Mouse (Mus musculus): Measurements from ENCODE around the gene Fgfrl1. TPM values are rescaled to one million over a fixed set of nuclear protein-coding genes. Genes with fewer than 3 reads are reported as not detected.
A peak's percentile ranks its signal among the peaks of the same experiment; 100 is the strongest.

The Fgfrl1 gene
- polyA plus RNA-seq, 1 experiment from 2014 or later: 14.9 TPM

- Histone ChIP-seq H3K27me3 (replicated peaks; ENCODE audit: control insufficient read depth, insufficient read depth, low read length) (no peaks in the 10 kb centered on the region), H3K27ac (ENCODE audit: low read depth, low read length) (peak overlapping the region; percentile 54), H3K4me3 (ENCODE audit: low read depth, low read length) (peak overlapping the region; percentile 96), H3K9me3 (ENCODE audit: control insufficient read depth) (no peaks in the 10 kb centered on the region), H3K9ac (ENCODE audit: low read depth, low read length) (peak overlapping the region; percentile 83), H3K4me1 (replicated peaks; ENCODE audit: control insufficient read depth, insufficient read depth, low read length) (peaks cover 4% of the 10 kb centered on the region; the same call in 1 of the 2 replicates), H3K4me2 (replicated peaks; ENCODE audit: low read depth) (peak overlapping the region; percentile 96), H3K36me3 (ENCODE audit: control insufficient read depth, insufficient read depth) (no peaks in the 10 kb centered on the region)
- 2% methylated on average over 20 of the region's 43 CpGs for WGBS
- TF ChIP-seq CTCF (IDR thresholded peaks at IDR 0.05; ENCODE audit: low read depth): no peak
- ATAC-seq: peak; percentile 91
Measured at GRCm38 (mm10) chr5:108693872-108694288, 1.7 kb downstream of the Fgfrl1 start.

GRCm38 (mm10) chr5:108694352-108695261 is 2.4 kb downstream of the Fgfrl1 start:
- peak overlapping the region; percentile 96 for H3K4me2 ChIP-seq (replicated peaks; ENCODE audit: low read depth)
- no peak for TF ChIP-seq CTCF (IDR thresholded peaks at IDR 0.05; ENCODE audit: low read depth)
- H3K9me3 ChIP-seq (ENCODE audit: control insufficient read depth): no peaks in the 10 kb centered on the region
- peak overlapping the region; percentile 54 for H3K27ac ChIP-seq (ENCODE audit: low read depth, low read length)
- WGBS: under 1% methylated on average over 81 of the region's 99 CpGs
- H3K27me3 ChIP-seq (replicated peaks; ENCODE audit: control insufficient read depth, insufficient read depth, low read length): no peaks in the 10 kb centered on the region
- H3K4me3 ChIP-seq (ENCODE audit: low read depth, low read length): peak overlapping the region; percentile 96
- peaks cover 4% of the 10 kb centered on the region; the same call in 1 of the 2 replicates for H3K4me1 ChIP-seq (replicated peaks; ENCODE audit: control insufficient read depth, insufficient read depth, low read length)
- no peaks in the 10 kb centered on the region for H3K36me3 ChIP-seq (ENCODE audit: control insufficient read depth, insufficient read depth)
- peak overlapping the region; percentile 83 for H3K9ac ChIP-seq (ENCODE audit: low read depth, low read length)
- peak; percentile 46 for ATAC-seq

GRCm38 (mm10) chr5:108695861-108696260 is 3.7 kb downstream of the Fgfrl1 start:
- H3K4me1 ChIP-seq (replicated peaks; ENCODE audit: control insufficient read depth, insufficient read depth, low read length): peaks cover 9% of the 10 kb centered on the region
- H3K9me3 ChIP-seq (ENCODE audit: control insufficient read depth): no peaks in the 10 kb centered on the region
- no peak for TF ChIP-seq CTCF (IDR thresholded peaks at IDR 0.05; ENCODE audit: low read depth)
- H3K36me3 ChIP-seq (ENCODE audit: control insufficient read depth, insufficient read depth): no peaks in the 10 kb centered on the region
- H3K27ac ChIP-seq (ENCODE audit: low read depth, low read length): no peak overlapping the region
- ATAC-seq: no peak
- H3K9ac ChIP-seq (ENCODE audit: low read depth, low read length): no peak overlapping the region
- 93% methylated on average over 11 of the region's 12 CpGs for WGBS
- no peaks in the 10 kb centered on the region for H3K27me3 ChIP-seq (replicated peaks; ENCODE audit: control insufficient read depth, insufficient read depth, low read length)
- no peak overlapping the region for H3K4me3 ChIP-seq (ENCODE audit: low read depth, low read length)
- H3K4me2 ChIP-seq (replicated peaks; ENCODE audit: low read depth): peak overlapping the region; percentile 96; the same call in 1 of the 2 replicates

GRCm38 (mm10) chr5:108696542-108696941 is 4.4 kb downstream of the Fgfrl1 start:
- H3K4me1 ChIP-seq (replicated peaks; ENCODE audit: control insufficient read depth, insufficient read depth, low read length): peaks cover 9% of the 10 kb centered on the region
- H3K4me2 ChIP-seq (replicated peaks; ENCODE audit: low read depth): no peak overlapping the region
- 75% methylated on average over 3 of the region's 3 CpGs for WGBS

GRCm38 (mm10) chr5:108697341-108697753 is 5.2 kb downstream of the Fgfrl1 start:
- no peak overlapping the region for H3K9ac ChIP-seq (ENCODE audit: low read depth, low read length)
- no peak overlapping the region for H3K4me3 ChIP-seq (ENCODE audit: low read depth, low read length)
- H3K27me3 ChIP-seq (replicated peaks; ENCODE audit: control insufficient read depth, insufficient read depth, low read length): no peaks in the 10 kb centered on the region
- H3K27ac ChIP-seq (ENCODE audit: low read depth, low read length): no peak overlapping the region
- TF ChIP-seq CTCF (IDR thresholded peaks at IDR 0.05; ENCODE audit: low read depth): no peak
- peaks cover 4% of the 10 kb centered on the region; the same call in 1 of the 2 replicates for H3K4me1 ChIP-seq (replicated peaks; ENCODE audit: control insufficient read depth, insufficient read depth, low read length)
- no peak for ATAC-seq
- no peaks in the 10 kb centered on the region for H3K9me3 ChIP-seq (ENCODE audit: control insufficient read depth)
- H3K4me2 ChIP-seq (replicated peaks; ENCODE audit: low read depth): no peak overlapping the region
- H3K36me3 ChIP-seq (ENCODE audit: control insufficient read depth, insufficient read depth): no peaks in the 10 kb centered on the region
- 39% methylated on average over 4 of the region's 4 CpGs for WGBS

More at GRCm38 (mm10) chr5:108696542-108696941, 4.4 kb downstream of the Fgfrl1 start:
- Histone ChIP-seq H3K27ac (ENCODE audit: low read depth, low read length) (no peak overlapping the region), H3K4me3 (ENCODE audit: low read depth, low read length) (no peak overlapping the region), H3K9me3 (ENCODE audit: control insufficient read depth) (no peaks in the 10 kb centered on the region), H3K36me3 (ENCODE audit: control insufficient read depth, insufficient read depth) (no peaks in the 10 kb centered on the region), H3K9ac (ENCODE audit: low read depth, low read length) (no peak overlapping the region), H3K27me3 (replicated peaks; ENCODE audit: control insufficient read depth, insufficient read depth, low read length) (no peaks in the 10 kb centered on the region)
- TF ChIP-seq CTCF (IDR thresholded peaks at IDR 0.05; ENCODE audit: low read depth): no peak
- no peak for ATAC-seq

GRCm38 (mm10) chr5:108700346-108700745 is 8.2 kb downstream of the Fgfrl1 start:
- Histone ChIP-seq H3K27me3 (replicated peaks; ENCODE audit: control insufficient read depth, insufficient read depth, low read length) (no peaks in the 10 kb centered on the region), H3K4me3 (ENCODE audit: low read depth, low read length) (no peak overlapping the region), H3K4me1 (replicated peaks; ENCODE audit: control insufficient read depth, insufficient read depth, low read length) (peaks cover 16% of the 10 kb centered on the region; the same call in 1 of the 2 replicates), H3K27ac (ENCODE audit: low read depth, low read length) (peak overlapping the region; percentile 8; the same call in 1 of the 2 replicates), H3K9me3 (ENCODE audit: control insufficient read depth) (no peaks in the 10 kb centered on the region), H3K9ac (ENCODE audit: low read depth, low read length) (no peak overlapping the region), H3K36me3 (ENCODE audit: control insufficient read depth, insufficient read depth) (peaks cover 10% of the 10 kb centered on the region), H3K4me2 (replicated peaks; ENCODE audit: low read depth) (no peak overlapping the region)
- WGBS: 25% methylated on average over 3 of the region's 3 CpGs
- no peak for TF ChIP-seq CTCF (IDR thresholded peaks at IDR 0.05; ENCODE audit: low read depth)
- ATAC-seq: peak; percentile 20
